Mouse (Mus musculus): Measurements from ENCODE around the gene Itih4. TPM values are rescaled to one million over a fixed set of nuclear protein-coding genes. Genes with fewer than 3 reads are reported as not detected.

The Itih4 gene
- total RNA-seq (2015) (not detected in 2 replicates), total RNA-seq (2017) (not detected in 2 replicates)

- ATAC-seq (replicated peaks; ENCODE audit: poor library complexity), result no peak
These were observed at the start of gene Itih4 for GRCm38 (mm10) chr14:30886204-30886603. Itih4 (plus strand) TSS chr14:30886476.

- no peak for ATAC-seq (replicated peaks; ENCODE audit: poor library complexity)
These were observed 48.8 kb upstream of the Itih4 start for GRCm38 (mm10) chr14:30837416-30837996.

DNA sequence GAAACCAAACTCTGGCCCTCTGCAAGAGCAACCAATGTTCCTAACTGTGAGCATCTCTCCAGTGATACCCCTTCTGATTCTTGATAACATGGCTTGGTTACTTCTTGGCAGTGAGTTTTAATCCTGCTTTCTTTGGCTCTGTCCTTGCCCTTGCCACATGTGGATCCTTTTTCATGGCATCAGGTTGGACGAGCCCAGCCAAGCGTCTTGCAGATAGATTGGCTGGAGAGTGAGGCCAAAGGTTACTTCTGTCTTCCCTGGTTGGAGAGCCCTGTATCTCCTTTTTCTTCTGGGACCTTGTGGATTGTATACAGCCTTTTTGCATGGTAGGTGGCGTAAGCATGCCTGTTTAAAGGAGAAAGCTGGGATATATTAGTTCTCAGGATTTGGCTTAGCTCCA, 42.6 kb upstream of the Itih4 start:
- ATAC-seq (replicated peaks; ENCODE audit: poor library complexity), result no peak

GRCm38 (mm10) chr14:30850504-30850903, 35.8 kb upstream of the Itih4 start:
- no peak for ATAC-seq (replicated peaks; ENCODE audit: poor library complexity)

GRCm38 (mm10) chr14:30852325-30852724, 34.0 kb upstream of the Itih4 start:
- no peak for ATAC-seq (replicated peaks; ENCODE audit: poor library complexity)

- ATAC-seq (replicated peaks; ENCODE audit: poor library complexity), result no peak
These were observed 31.0 kb upstream of the Itih4 start for GRCm38 (mm10) chr14:30855316-30855715.

- ATAC-seq (replicated peaks; ENCODE audit: poor library complexity), result no peak
These were observed 29.3 kb upstream of the Itih4 start for GRCm38 (mm10) chr14:30856885-30857507.

DNA sequence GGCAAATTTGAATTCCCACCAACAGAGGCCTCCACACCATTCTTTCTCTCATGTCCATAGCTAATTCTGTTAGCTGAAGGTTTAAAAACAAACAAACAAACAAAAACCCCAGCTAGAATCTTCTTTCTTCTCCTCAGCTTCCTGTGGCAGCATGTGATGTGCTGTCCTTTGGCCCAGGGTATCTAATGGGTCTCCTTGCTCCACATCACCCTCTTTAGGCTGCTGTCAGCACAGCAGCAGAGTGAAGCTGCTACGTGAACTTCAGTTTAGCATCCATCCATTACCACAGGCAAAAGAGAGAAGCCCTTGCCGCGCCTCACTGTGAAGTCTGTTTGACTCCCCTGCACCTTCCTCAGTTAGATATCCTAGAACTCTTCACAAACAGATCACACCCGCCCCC, 28.3 kb upstream of the Itih4 start:
- peak; percentile 87 for ATAC-seq (replicated peaks; ENCODE audit: poor library complexity)

DNA sequence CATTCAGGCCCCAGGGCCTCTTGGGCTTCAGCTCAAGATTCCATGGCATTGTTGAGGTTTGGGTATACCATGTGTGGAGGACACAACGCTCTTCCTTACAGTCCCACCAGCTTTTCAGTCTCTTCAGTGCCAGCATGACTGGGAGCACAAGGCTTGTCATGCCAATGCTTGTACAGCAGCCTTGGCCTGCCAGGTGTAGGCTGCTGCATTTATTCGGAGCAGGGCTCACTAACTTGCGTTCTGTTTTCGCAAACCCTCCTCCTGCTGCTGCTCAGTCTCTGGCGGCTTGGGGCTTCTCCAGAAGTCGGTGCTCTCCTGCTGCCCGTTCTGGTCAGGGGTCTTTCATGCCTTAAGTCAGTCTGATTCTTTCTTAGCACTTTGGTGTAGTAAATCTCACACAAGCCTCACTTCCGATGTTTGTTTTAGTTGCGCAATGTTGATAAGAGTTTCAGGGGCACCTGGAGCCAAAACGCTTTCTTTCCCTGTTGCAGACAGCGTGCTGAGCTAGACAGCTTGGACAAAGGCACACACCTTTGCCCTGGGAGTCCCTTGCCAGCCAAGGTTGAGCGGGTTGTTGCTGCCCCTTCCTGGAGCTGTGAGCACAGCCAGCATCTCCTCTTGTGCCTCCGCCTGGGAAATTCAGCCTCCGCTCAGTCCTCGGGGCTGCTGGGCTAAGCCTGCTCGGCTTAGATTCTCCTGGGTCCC, 24.7 kb upstream of the Itih4 start:
- no peak for ATAC-seq (replicated peaks; ENCODE audit: poor library complexity)

DNA sequence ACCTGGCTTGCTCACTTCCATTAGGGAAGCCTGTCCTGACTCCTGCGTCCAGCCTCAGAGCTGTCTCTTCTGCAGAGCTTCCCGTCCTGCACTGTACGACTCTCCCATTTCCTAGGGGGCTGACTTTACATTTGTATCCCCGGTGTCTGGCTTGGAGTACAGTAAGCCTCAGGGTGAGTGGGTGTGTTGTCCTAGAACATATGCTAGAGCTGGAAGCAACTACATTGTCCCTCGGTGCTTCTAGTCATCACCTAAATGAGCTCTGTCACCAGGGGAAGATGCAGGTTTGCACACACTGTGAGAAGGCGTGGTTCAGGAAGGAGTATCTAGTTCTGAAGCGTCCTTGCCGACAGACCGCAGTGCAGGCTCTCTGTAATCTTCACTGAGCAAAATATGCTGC, 23.9 kb upstream of the Itih4 start:
- ATAC-seq (replicated peaks; ENCODE audit: poor library complexity), result no peak

DNA sequence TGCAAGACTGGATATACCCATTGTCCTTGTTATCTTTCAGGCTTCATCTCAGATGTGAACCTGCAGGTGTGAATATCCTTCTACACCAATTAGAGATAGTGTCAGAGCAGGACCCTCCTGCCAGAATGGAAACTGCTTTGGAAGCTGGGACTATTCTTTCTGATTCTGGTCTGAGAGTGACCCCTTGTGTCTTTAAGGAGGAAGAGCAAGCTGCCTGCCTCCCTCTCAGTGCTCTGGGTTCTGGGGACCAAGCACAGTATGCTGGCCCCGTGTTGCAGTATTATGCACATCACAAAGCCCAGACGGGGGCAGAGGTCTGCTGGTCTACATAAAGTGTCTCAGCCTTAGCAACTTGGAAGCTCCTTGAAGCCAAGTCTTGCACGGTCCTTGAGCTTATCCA, 21.0 kb upstream of the Itih4 start:
- ATAC-seq (replicated peaks; ENCODE audit: poor library complexity), result peak; percentile 38

DNA sequence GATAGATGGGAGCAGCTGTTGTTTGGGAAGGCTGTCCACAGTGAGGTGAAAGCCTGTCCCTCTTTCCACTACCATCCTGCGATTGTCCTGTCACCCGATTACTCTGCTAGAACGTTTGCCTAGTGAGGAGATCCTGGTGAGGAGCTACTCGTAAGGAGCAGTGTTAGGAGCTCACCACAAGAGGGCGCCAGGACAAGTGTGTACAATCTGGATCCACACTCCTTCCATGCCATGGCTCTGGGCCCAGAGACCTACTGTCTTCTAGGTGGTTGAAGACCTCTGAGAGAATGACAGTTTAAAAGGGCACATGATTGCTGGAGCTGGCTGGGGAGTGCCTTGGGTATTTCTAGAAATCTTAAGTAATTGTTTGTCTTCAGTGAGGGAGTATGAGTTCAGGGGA, 19.2 kb upstream of the Itih4 start:
- peak; percentile 82 for ATAC-seq (replicated peaks; ENCODE audit: poor library complexity)

- no peak for ATAC-seq (replicated peaks; ENCODE audit: poor library complexity)
These were observed 17.4 kb upstream of the Itih4 start for GRCm38 (mm10) chr14:30868826-30869225.

- ATAC-seq (replicated peaks; ENCODE audit: poor library complexity), result peak; percentile 54
These were observed 16.9 kb upstream of the Itih4 start for GRCm38 (mm10) chr14:30869391-30869801.

- peak; percentile 16; the same call in 1 of the 2 replicates for ATAC-seq (replicated peaks; ENCODE audit: poor library complexity)
These were observed 15.8 kb upstream of the Itih4 start for GRCm38 (mm10) chr14:30870206-30871147.

GRCm38 (mm10) chr14:30874095-30874700, 12.1 kb upstream of the Itih4 start:
- ATAC-seq (replicated peaks; ENCODE audit: poor library complexity), result no peak

GRCm38 (mm10) chr14:30875130-30875865, 11.0 kb upstream of the Itih4 start:
- peak; percentile 77 for ATAC-seq (replicated peaks; ENCODE audit: poor library complexity)

DNA sequence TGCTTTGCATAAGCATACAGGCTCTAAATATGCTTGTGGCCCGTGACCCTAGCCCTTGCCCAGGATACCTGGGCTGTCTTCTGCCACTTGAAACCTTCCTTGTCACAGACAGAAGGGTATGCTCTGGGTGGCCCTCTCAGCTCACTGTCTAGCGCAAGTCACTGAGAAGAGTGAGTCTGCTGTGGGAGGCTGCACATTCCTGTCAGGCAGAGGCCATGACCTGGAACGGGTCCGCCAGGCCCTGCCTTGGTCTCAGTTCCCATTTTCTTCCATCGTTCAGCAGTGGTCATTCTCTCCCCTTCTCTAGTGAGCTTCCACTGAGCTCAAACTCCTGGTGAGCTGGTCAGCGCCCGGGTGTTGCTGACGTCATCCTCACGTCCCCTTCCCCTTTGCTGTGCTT, 10.3 kb upstream of the Itih4 start:
- ATAC-seq (replicated peaks; ENCODE audit: poor library complexity), result peak; percentile 25

- no peak for ATAC-seq (replicated peaks; ENCODE audit: poor library complexity)
These were observed 9.8 kb upstream of the Itih4 start for GRCm38 (mm10) chr14:30876451-30876850.

GRCm38 (mm10) chr14:30877827-30878226, 8.4 kb upstream of the Itih4 start:
- ATAC-seq (replicated peaks; ENCODE audit: poor library complexity), result no peak

Data from megakaryocyte progenitor cell, adult 5-6 weeks (primary cell).